Mouse (Mus musculus): Measurements from ENCODE around the gene Tmem141.

The Tmem141 gene

GRCm38 (mm10) chr2:25621229-25622200 is at the start of gene Tmem141:
Gene Tmem141 (minus strand): TSS chr2:25622005.
- peak; percentile 94 to 98 for DNase-seq

- no peak for DNase-seq
These were observed 44.7 kb upstream of the Tmem141 start for GRCm38 (mm10) chr2:25666516-25666915.

DNA sequence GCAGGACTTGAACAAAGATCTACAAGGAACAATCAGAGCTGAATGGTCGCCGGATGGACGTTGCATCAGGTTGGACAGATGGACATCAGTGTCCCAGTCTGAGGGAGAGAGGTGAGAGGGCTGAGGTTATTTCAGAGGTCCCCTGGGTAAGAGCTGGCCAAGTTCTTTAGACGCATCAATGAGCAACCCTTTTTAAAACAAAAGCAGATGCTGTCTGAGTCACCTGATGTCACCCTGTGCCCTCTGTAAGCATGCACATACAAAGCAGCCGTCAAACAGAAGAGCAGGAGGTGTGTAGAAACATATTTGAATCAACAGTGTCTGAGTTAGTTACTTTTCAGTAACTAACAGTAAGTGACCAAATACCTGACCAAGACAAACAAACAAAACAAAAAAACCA is 42.3 kb upstream of the Tmem141 start:
- no peak for DNase-seq

- DNase-seq, result peak; percentile 49 to 75
These were observed 41.7 kb upstream of the Tmem141 start for GRCm38 (mm10) chr2:25663511-25663910.

GRCm38 (mm10) chr2:25661245-25661970 is 39.6 kb upstream of the Tmem141 start:
- peak; percentile 11 to 29 for DNase-seq

DNA sequence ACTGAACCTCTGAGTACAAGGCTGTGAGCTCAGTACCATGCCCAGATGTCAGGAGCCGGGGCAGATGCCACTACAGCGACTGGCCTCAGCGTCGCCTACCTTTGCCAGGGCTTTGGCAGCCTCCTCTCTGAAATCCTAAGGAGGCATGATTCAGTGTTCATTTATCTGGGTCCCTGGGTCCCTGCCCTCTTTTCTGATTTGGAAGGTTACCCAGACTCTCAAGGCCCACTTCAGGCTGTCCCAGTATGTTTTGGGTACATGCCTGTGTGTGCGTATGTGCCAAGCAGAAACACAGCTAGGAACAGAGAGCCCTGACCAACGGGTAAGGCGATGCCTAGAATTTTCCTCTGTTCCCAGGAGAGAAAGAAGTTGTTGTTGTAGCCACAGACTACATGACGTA is 38.5 kb upstream of the Tmem141 start:
- no peak for DNase-seq

GRCm38 (mm10) chr2:25657652-25658051 is 35.8 kb upstream of the Tmem141 start, which contains the start of gene Lcn5:
Gene Lcn5 (plus strand): TSS chr2:25657952.
- no peak for DNase-seq

DNA sequence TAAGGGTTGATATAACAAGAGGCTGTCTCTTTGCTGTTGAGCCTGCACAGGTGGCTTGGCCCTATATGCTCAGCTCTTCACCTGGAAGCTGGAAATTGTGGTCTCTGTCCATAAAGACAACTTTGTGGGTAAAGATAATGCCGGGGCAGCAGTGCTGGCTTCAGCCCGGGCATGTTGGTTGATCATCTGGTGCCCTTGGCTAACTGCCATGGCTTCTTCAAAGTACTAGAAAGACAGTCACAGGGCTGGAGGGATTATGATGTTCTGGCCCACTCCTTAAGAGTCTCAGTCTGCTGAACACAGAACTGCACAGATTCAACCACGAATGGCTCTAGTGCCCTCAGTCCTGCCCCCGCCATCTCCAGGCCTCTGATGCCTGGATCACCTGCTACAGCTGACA is 35.4 kb upstream of the Tmem141 start:
- peak; percentile 47 to 70 for DNase-seq

GRCm38 (mm10) chr2:25656691-25657090 is 34.9 kb upstream of the Tmem141 start:
- peak; percentile 19 to 45 for DNase-seq

DNA sequence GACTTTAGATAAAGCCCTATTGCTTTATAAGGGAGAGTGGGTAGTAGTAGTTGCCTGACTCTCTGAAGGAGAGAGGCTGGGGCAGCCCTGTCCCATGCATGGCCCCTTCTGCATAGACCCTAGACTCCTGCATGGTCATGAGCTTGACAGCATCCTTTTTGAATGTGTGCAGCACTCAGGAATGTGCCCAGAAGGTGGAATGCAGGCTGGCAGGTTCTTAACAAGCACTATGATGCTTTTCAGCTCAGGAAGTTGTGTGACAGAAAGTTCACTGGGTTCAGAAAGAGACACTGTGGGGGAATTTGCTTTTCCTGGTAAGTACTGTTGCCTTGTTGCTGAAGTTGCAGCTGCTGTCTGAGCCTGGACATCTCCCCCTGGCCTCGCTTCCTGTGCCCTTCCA is 32.7 kb upstream of the Tmem141 start:
- DNase-seq, result no peak

- DNase-seq, result no peak
These were observed 31.1 kb upstream of the Tmem141 start, which contains the start of gene Lcn8 for GRCm38 (mm10) chr2:25652902-25653301. Gene Lcn8 (plus strand): TSS chr2:25653120.

DNA sequence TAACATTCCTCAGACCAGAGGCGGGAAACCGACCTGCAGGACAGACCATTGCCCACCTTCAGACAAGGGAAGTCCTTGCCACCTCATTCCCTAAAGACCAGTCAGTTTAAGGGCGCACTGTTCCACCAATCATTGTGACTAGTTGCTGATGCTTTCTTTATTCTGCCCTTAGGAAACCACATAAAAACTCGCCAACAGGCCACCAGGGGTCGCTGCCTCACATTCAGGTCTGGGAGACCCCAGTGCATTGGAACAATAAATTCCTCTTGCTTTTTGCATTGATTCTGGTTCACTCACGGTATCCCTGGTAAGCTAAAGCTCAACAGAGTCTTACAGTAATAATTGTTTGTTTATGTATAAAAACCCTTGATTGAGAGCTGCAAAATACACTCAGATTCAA is 18.1 kb upstream of the Tmem141 start:
- DNase-seq, result peak; percentile 28 to 61

- DNase-seq, result no peak
These were observed 12.2 kb upstream of the Tmem141 start for GRCm38 (mm10) chr2:25634046-25634445.

- no peak for DNase-seq
These were observed 11.8 kb upstream of the Tmem141 start for GRCm38 (mm10) chr2:25633616-25634015.

- DNase-seq, result no peak
These were observed 6.9 kb upstream of the Tmem141 start for GRCm38 (mm10) chr2:25628738-25629137.

DNA sequence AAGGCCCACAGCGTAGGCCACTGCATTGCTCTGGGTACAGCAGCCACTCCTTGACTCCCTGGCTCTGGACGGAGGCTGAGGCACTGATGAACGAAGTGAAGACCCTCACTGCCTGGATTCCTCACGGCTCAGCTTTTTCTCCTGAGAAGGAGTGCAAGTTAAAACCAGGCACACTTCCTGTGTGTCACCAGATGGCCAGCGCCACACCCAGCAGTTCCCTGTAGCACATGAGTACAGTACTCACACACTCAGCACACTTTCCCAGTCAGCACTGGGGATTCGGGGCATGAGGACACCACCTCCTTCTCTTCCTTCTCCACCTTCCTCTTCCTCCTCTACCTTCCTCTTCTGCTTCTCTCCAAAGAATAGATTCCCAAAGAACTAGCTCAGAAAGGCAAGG is 6.0 kb upstream of the Tmem141 start, which contains the start of gene Fcna:
TSS of gene Fcna (minus strand) at position 220 of the 400 bp plus-strand sequence.
- no peak for DNase-seq

- no peak for DNase-seq
These were observed 4.2 kb upstream of the Tmem141 start for GRCm38 (mm10) chr2:25625986-25626385.

DNA sequence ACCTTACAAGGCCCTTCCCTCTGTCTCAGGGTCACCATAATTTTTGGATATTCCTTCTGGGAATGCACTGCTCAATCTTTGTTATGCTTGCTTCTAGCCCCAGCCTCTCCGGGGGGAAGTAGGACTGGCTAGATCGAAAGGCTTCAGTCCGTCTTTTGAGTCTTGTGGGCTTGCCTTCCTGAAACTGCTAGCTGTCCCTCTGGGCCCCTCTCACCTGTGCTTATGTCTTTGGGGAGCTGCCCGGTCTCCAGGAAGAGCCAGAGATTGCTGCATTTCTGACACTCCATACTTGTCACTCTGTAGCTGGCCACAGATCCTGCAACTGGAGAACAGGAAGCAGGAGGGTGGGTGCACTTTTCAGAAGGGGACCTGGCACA is 965 bp downstream of the Tmem141 start:
- DNase-seq, result no peak

DNA sequence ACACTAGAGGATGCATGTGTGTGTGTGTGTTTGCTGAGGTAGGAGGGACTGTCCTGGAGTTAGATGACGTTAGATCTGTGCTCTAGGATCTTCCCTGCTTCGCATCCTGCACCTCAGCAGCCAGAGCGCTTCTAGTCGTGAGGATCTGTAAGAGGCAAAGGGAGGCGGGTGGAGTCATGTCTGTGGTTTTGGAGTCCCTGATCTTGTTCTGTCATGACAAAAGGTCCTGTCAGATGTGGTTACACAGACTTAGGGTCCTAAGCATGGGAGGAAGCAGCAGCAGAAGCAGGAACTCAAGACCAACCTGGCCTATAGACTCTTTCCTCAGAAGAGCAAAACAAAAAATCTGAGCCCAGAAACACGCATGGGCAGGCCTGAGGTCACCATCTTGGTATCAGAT is 1.4 kb downstream of the Tmem141 start:
- no peak for DNase-seq

- no peak for DNase-seq
These were observed 4.2 kb downstream of the Tmem141 start, which contains the start of gene Ccdc183 for GRCm38 (mm10) chr2:25617578-25617977. Gene Ccdc183 (minus strand): TSS chr2:25617678.

GRCm38 (mm10) chr2:25616398-25616797 is 5.4 kb downstream of the Tmem141 start:
- DNase-seq, result peak; percentile 25 to 42

- no peak for DNase-seq
These were observed 13.1 kb downstream of the Tmem141 start for GRCm38 (mm10) chr2:25608671-25609070.
